Mouse (Mus musculus) midbrain, embryonic 10.5 days (tissue): ENCODE measurements around the gene Olfr507. TPM values are rescaled to one million over a fixed set of nuclear protein-coding genes. Genes with fewer than 3 reads are reported as not detected.
"Not testable (repeated sequence)": the region's sequence is repeated elsewhere in the genome, so short reads cannot be mapped to it uniquely, and the experiment has no call there.

Source experiments
- DNase-seq: peaks from one replicate; pipeline ENCODE4 v3.0.0-alpha.2; 2017; ENCODE audit warnings: low spot score
- H3K27ac ChIP-seq: fragments of 300-500 bp; sonication (generic); replicated peaks from 2 replicates; pipeline ENCODE4 v1.5.1; 2016; ENCODE audit warnings: mild to moderate bottlenecking
- H3K27me3 ChIP-seq: fragments of 300-500 bp; sonication (generic); 2 replicates; pipeline ENCODE4 v1.6.1; 2016; ENCODE audit warnings: low read depth, mild to moderate bottlenecking; ENCODE audit not compliant: poor library complexity, severe bottlenecking
- H3K36me3 ChIP-seq: fragments of 300-500 bp; sonication (generic); 2 replicates; pipeline ENCODE4 v1.6.1; 2016; ENCODE audit warnings: mild to moderate bottlenecking, moderate library complexity
- H3K4me1 ChIP-seq: fragments of 300-500 bp; sonication (generic); 2 replicates; pipeline ENCODE4 v1.6.1; 2016
- H3K4me3 ChIP-seq: fragments of 300-500 bp; sonication (generic); 2 replicates; pipeline ENCODE4 v1.5.1; 2016; ENCODE audit warnings: mild to moderate bottlenecking, moderate library complexity
- H3K9me3 ChIP-seq: fragments of 300-500 bp; sonication (generic); replicated peaks from 2 replicates; pipeline ENCODE4 v1.6.1; 2016; ENCODE audit warnings: mild to moderate bottlenecking
- WGBS: fragments of 180-500 bp; shearing (Covaris S2); methylation state at CpG from one replicate; pipeline ENCODE4 v1.1.7; 2016; 5-methylcytosine and 5-hydroxymethylcytosine counted together
- polyA plus RNA-seq: library from polyadenylated mRNA; unstranded; fragments of >200 nt; fragmentation: Nextera tagmentation; extraction: Ambion mirVana; gene quantifications from 2 replicates; pipeline ENCODE4 v1.2.1, GENCODE M21; 2016

Gene Olfr507
- polyA plus RNA-seq: not detected in 2 replicates

DNA sequence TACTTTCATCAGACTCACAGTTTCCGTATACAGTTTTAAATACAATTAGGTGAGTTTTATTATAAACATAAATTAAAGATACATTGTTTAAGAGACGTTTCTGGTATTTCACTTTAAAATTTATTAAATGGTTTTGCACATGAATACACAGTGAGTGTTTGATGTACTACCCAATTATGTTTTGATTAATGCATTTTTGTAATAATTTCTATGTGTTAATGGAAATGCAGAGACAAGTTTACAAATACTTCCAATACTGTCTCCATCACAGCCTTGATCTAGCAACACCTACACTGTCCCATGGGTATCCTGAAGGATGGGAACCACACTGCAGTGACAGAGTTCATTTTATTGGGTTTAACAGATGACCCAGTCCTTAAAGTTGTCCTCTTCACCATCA lies at the start of gene Olfr507:
Gene Olfr507 (plus strand): TSS at position 301 of the 400 bp plus-strand sequence.
- DNase-seq: no peak
- Histone ChIP-seq H3K27me3 (no peaks in the 10 kb centered on the region), H3K9me3 (no peaks in the 10 kb centered on the region), H3K27ac (no peak within 1 kb of the TSS), H3K36me3 (no peaks in the 10 kb centered on the region), H3K4me1 (no peaks in the 10 kb centered on the region), H3K4me3 (no peak within 1 kb of the TSS)
- WGBS: 86% methylated on average over 2 of the region's 2 CpGs

GRCm38 (mm10) chr7:108589797-108590196 lies 31.8 kb upstream of the Olfr507 start:
- no peaks in the 10 kb centered on the region for H3K27me3 ChIP-seq
- H3K4me1 ChIP-seq: no peaks in the 10 kb centered on the region
- no peak overlapping the region for H3K4me3 ChIP-seq
- no peaks in the 10 kb centered on the region for H3K36me3 ChIP-seq
- DNase-seq: no peak
- H3K27ac ChIP-seq: no peak overlapping the region
- 89% methylated on average over 1 of the region's 1 CpGs for WGBS
- H3K9me3 ChIP-seq: no peaks in the 10 kb centered on the region

GRCm38 (mm10) chr7:108601916-108602315 lies 19.7 kb upstream of the Olfr507 start:
- H3K9me3 ChIP-seq, H3K36me3 ChIP-seq, DNase-seq, H3K27me3 ChIP-seq, H3K4me1 ChIP-seq, H3K4me3 ChIP-seq, H3K27ac ChIP-seq: not testable (repeated sequence)
- WGBS: 83% methylated on average over 3 of the region's 3 CpGs

- Histone ChIP-seq H3K27ac (no peak within 1 kb of the TSS), H3K4me3 (no peak within 1 kb of the TSS), H3K9me3 (no peaks in the 10 kb centered on the region), H3K4me1 (no peaks in the 10 kb centered on the region), H3K36me3 (no peaks in the 10 kb centered on the region), H3K27me3 (no peaks in the 10 kb centered on the region)
- DNase-seq: no peak
Measured at GRCm38 (mm10) chr7:108610487-108610886, 11.1 kb upstream of the Olfr507 start, which contains the start of gene Olfr506. TSS of gene Olfr506 (plus strand) at chr7:108610787.

- no peaks in the 10 kb centered on the region for H3K27me3 ChIP-seq
- H3K9me3 ChIP-seq: no peaks in the 10 kb centered on the region
- 89% methylated on average over 2 of the region's 2 CpGs for WGBS
- no peak overlapping the region for H3K4me3 ChIP-seq
- H3K4me1 ChIP-seq: no peaks in the 10 kb centered on the region
- H3K27ac ChIP-seq: no peak overlapping the region
- H3K36me3 ChIP-seq: no peaks in the 10 kb centered on the region
- DNase-seq: no peak
Measured at GRCm38 (mm10) chr7:108614110-108614509, 7.5 kb upstream of the Olfr507 start.

DNA sequence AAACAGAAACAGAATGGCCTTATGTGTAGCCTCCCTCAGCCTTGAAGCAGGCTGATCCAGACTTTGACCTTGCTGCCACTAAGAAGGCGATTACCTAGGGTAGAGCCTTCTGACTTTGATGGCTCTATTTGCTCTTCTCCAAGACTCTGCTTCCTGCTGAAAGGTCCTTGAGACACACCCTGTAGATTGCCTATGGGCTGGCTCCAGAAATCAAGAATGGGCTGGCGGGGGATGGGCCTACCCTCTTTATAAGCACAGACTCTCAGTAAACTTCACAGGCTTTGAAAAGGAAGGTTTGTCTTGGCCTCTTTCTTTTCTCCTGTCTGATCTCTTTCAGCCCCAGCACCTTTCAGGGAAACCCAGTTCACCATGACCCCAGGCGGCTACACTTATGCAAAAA lies 4.8 kb upstream of the Olfr507 start:
- not testable (repeated sequence) for H3K9me3 ChIP-seq, DNase-seq
- WGBS: 57% methylated on average over 3 of the region's 3 CpGs

DNA sequence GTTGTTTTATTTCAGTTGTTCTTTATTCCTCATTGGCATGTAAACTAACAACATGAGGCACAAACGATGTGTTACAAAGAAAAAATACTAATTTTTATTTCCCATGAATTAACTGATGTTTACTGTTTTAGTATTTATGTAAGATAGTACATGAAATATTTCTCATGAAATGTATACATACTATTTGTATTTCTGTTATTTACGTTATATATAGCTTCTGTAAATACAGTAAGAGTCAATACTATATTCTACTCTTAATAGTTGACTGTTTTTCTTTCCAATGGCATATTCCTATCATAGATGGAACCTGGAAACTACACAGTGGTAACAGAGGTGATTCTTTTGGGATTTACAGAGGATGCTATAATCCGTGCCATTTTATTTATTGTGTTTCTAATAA lies 8.1 kb downstream of the Olfr507 start, which contains the start of gene Olfr508:
Gene Olfr508 (plus strand): TSS at position 301 of the 400 bp plus-strand sequence.
- Histone ChIP-seq H3K9me3 (no peaks in the 10 kb centered on the region), H3K27ac (no peak within 1 kb of the TSS), H3K27me3 (no peaks in the 10 kb centered on the region), H3K4me3 (no peak within 1 kb of the TSS), H3K4me1 (no peaks in the 10 kb centered on the region), H3K36me3 (no peaks in the 10 kb centered on the region)
- 86% methylated on average over 3 of the region's 3 CpGs for WGBS
- DNase-seq: no peak

More for the DNA sequence above, 4.8 kb upstream of the Olfr507 start:
- not testable (repeated sequence) for H3K4me1 ChIP-seq, H3K4me3 ChIP-seq, H3K27me3 ChIP-seq, H3K36me3 ChIP-seq, H3K27ac ChIP-seq

DNA sequence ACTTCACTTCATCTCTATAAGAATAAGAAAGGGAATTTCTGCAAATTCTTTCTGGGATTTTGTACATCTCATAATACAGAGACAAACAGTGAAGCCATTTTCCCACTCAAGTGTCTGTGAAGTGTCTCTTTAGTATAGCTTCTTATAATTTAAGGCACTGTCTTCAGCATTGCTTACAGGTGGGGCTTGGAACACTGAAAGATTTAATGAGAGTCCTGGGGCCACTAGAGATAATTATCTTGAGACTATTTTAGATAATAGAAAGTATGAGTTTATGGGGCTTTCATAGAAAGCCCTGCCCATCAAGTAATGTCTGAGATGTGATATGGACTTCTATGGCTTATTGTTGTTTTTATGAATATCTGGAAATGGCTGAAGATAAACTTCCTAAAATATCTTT lies 30.2 kb downstream of the Olfr507 start, which contains the start of gene Olfr509:
Gene Olfr509 (minus strand): TSS at position 101 of the 400 bp plus-strand sequence.
- Histone ChIP-seq H3K27me3 (no peaks in the 10 kb centered on the region), H3K36me3 (no peaks in the 10 kb centered on the region), H3K27ac (no peak within 1 kb of the TSS), H3K9me3 (peaks cover 4% of the 10 kb centered on the region; the same call in 1 of the 2 replicates), H3K4me3 (no peak within 1 kb of the TSS), H3K4me1 (no peaks in the 10 kb centered on the region)
- no peak for DNase-seq

DNA sequence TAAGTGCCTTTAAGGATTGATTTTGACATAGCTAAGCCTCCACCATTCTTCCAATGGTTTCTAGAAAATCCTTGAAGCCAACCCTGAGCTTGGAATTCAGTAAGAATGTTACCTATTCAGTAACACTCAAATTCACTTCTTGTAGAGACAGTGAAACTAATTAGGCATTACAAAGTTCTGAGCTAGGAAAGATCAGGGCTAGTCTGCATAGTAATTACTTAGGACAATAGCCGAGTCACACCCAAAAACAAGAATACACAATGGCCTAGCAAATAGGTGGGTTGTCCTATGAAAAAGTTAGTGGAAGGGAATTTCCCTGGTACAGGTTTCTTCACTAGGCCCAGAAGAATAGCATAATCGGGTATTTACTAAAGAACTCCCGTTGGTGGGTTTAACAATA lies 40.8 kb downstream of the Olfr507 start:
- WGBS: 86% methylated on average over 3 of the region's 3 CpGs
- no peaks in the 10 kb centered on the region; the same call in 1 of the 2 replicates for H3K9me3 ChIP-seq
- H3K27me3 ChIP-seq: no peaks in the 10 kb centered on the region
- H3K4me1 ChIP-seq: no peaks in the 10 kb centered on the region
- H3K36me3 ChIP-seq: no peaks in the 10 kb centered on the region
- DNase-seq: no peak
- H3K27ac ChIP-seq: no peak overlapping the region
- no peak overlapping the region for H3K4me3 ChIP-seq

DNA sequence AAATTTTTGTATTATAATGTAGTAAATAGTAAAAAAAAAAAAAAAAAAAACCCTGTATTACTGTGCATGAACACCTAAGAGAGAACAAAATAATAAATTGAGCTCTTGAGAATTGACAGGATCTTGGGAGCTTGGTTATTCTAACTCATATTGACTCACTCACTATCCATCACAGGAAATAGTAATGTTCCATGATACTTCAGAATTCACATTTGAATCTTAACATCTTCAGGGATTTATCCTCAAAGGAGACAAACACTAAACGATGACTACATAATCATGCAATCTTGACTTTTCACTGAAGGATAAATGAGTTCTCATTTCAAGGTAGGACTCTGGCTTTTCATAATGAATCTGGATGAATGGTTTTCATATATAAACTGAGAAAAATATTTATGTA lies 44.5 kb downstream of the Olfr507 start, which contains the start of gene Olfr510:
Gene Olfr510 (plus strand): TSS at position 301 of the 400 bp plus-strand sequence.
- DNase-seq: no peak
- H3K27ac ChIP-seq: no peak within 1 kb of the TSS
- 92% methylated on average over 1 of the region's 1 CpGs for WGBS
- H3K4me3 ChIP-seq: no peak within 1 kb of the TSS
- no peaks in the 10 kb centered on the region for H3K9me3 ChIP-seq
- no peaks in the 10 kb centered on the region for H3K27me3 ChIP-seq
- no peaks in the 10 kb centered on the region for H3K36me3 ChIP-seq
- H3K4me1 ChIP-seq: no peaks in the 10 kb centered on the region

GRCm38 (mm10) chr7:108671058-108671457 lies 49.4 kb downstream of the Olfr507 start:
- no peak for DNase-seq
- Histone ChIP-seq H3K27me3 (no peaks in the 10 kb centered on the region), H3K4me3 (no peak overlapping the region), H3K4me1 (no peaks in the 10 kb centered on the region), H3K9me3 (peaks cover 9% of the 10 kb centered on the region; the same call in 1 of the 2 replicates), H3K27ac (no peak overlapping the region), H3K36me3 (no peaks in the 10 kb centered on the region)
- WGBS: 80% methylated on average over 1 of the region's 1 CpGs
